ENCODE assay signal across 9 mouse cellular contexts in the genomic region with DNA sequence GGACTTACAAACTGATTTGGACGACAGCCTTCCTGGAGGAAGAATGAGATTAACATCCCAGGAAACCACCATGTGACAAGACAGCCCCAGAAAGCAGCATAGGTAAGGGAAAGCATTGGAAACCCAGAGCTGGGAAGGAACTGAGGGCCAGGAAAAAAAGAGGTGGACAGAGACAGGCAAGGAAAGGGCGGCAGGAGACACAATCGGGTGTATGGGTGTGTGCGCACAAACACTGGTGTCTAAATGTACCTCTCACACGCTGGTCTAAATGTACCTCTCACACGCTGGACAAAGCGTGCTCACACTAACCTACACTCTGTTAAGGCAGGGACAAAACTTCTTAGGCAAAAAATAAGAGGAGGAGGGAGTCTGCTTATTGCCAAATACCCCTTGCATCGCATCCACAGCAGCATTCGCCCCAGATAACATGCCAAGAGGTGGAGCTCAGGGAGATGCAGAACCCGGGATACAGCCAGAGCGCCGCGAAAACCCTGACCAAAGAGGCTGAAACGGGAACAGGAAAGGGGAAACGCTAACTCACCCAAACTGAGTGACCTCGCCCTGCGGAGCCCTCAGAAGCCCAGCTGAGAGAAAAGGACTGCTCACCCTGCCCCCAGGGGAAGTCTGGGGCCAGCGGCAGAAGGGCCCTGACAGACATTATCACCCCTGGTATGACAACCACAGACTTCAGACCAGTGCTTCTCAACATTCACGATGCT. TPM values are rescaled to one million over a fixed set of nuclear protein-coding genes. Genes with fewer than 3 reads are reported as not detected.
DNase-seq lines count a peak whose midpoint lies in the region; ATAC-seq and TF ChIP-seq lines count a peak whose summit lies in the region.
"Had no signal": no experiment of that assay in that cellular context is flagged by ENCODE, and none has a peak within 500 bp of the region (broad histone marks: within the 10 kb centered on the region; RNA-seq: fewer than 3 reads in every experiment).

No protein-coding gene starts in this region.

- H3K4me1 ChIP-seq in testis, adult 2 months (ENCODE audit: control insufficient read depth, insufficient read depth, low read length) = peaks cover 21% of the 10 kb centered on the region
- H3K4me1 ChIP-seq in intestine, embryonic 15.5 days (replicated peaks) = peaks cover 54% of the 10 kb centered on the region
- peaks cover 41% of the 10 kb centered on the region for H3K4me1 ChIP-seq in midbrain, embryonic 11.5 days (ENCODE audit: control insufficient read depth, insufficient read depth, low read length)

- H3K9me3 ChIP-seq in intestine, embryonic 15.5 days = no peaks in the 10 kb centered on the region
- no peaks in the 10 kb centered on the region for H3K9me3 ChIP-seq in midbrain, embryonic 11.5 days (ENCODE audit: control insufficient read depth, low read length)

- peak; percentile 29 for DNase-seq in cerebellum, adult 11 months
- no peak for DNase-seq in testis, postnatal 10 days (ENCODE audit: low spot score)
- no peak for DNase-seq in midbrain, embryonic 11.5 days (ENCODE audit: low spot score, missing footprints)
- DNase-seq in MN1 (ENCODE audit: low spot score) = no peak
- DNase-seq in left cerebral cortex, postnatal 25 days (ENCODE audit: low spot score in 2 of 2) = no peak

- TF ChIP-seq CTCF in testis, adult 2 months (IDR thresholded peaks at IDR 0.05; ENCODE audit: control insufficient read depth, insufficient read depth, insufficient replicate concordance, low read depth, low read length) = no peak

- H3K4me3 ChIP-seq in testis, adult 2 months (ENCODE audit: control insufficient read depth, low read depth, low read length) = peak overlapping the region; percentile 94
- H3K4me3 ChIP-seq in intestine, embryonic 15.5 days (replicated peaks) = peak overlapping the region; percentile 71
- H3K4me3 ChIP-seq in midbrain, embryonic 11.5 days (ENCODE audit: low read depth, low read length) = peak overlapping the region; percentile 69

- no peak for TF ChIP-seq POLR2A in testis, adult 2 months (IDR thresholded peaks at IDR 0.05; ENCODE audit: control insufficient read depth, low read depth, low read length)

- H3K4me2 ChIP-seq in intestine, embryonic 15.5 days (replicated peaks) = peak overlapping the region; percentile 83
- H3K4me2 ChIP-seq in midbrain, embryonic 11.5 days = peak overlapping the region; percentile 93

- H3K9ac ChIP-seq in intestine, embryonic 15.5 days = peak overlapping the region; percentile 77
- peak overlapping the region; percentile 39 for H3K9ac ChIP-seq in midbrain, embryonic 11.5 days (ENCODE audit: low read length)

- intact Hi-C loops in left cerebral cortex, postnatal 25 days (cut with DNase I) = loop anchor here (5.0 kb wide), 1 partner anchor 86 kb away; no protein-coding TSS in a partner anchor

- WGBS in intestine, embryonic 15.5 days = 80% methylated on average over 19 of the region's 19 CpGs
- WGBS in midbrain, embryonic 11.5 days = 83% methylated on average over 19 of the region's 19 CpGs

- H3K36me3 ChIP-seq in testis, adult 2 months (ENCODE audit: control insufficient read depth, insufficient read depth, low read length) = peaks cover 4% of the 10 kb centered on the region
- peaks cover 30% of the 10 kb centered on the region for H3K36me3 ChIP-seq in intestine, embryonic 15.5 days
- H3K36me3 ChIP-seq in midbrain, embryonic 11.5 days (ENCODE audit: control insufficient read depth, insufficient read depth, low read length) = peaks cover 30% of the 10 kb centered on the region

- no peak for ATAC-seq in cerebellum, adult (ENCODE audit: insufficient number of reproducible peaks, low FRiP score, low TSS enrichment)
- no peak for ATAC-seq in intestine, embryonic 15.5 days
- ATAC-seq in midbrain, embryonic 11.5 days (ENCODE audit: low FRiP score) = no peak

- peak overlapping the region; percentile 51 for H3K27ac ChIP-seq in testis, adult 2 months (ENCODE audit: control insufficient read depth, insufficient read depth, low read depth, low read length)
- H3K27ac ChIP-seq in intestine, embryonic 15.5 days = peak overlapping the region; percentile 95; the same call in 1 of the 2 replicates
- H3K27ac ChIP-seq in midbrain, embryonic 11.5 days (ENCODE audit: low read depth, low read length) = no peak overlapping the region

- H3K27me3 ChIP-seq in testis, adult 2 months (ENCODE audit: control insufficient read depth, insufficient read depth, low read length) = no peaks in the 10 kb centered on the region
- H3K27me3 ChIP-seq in intestine, embryonic 15.5 days (replicated peaks) = no peaks in the 10 kb centered on the region
- no peaks in the 10 kb centered on the region for H3K27me3 ChIP-seq in midbrain, embryonic 11.5 days (ENCODE audit: control insufficient read depth, insufficient read depth, low read length)

RNA-seq across cellular contexts. Expression of gene Rpl18, which starts 0.6 kb away (rescaled TPM):
- polyA plus RNA-seq in testis, adult 2 months (2012; rRNA removed) = 517 and 652 TPM in 2 replicates
- 1,110 and 1,134 TPM in 2 replicates for polyA plus RNA-seq in intestine, embryonic 15.5 days (2015; fragmentation: Nextera tagmentation; extraction: Ambion mirVana)
- polyA plus RNA-seq in midbrain, embryonic 11.5 days (2014; fragmentation: Nextera tagmentation; extraction: Ambion mirVana) = 878 and 933 TPM in 2 replicates
- total RNA-seq in left cerebral cortex, postnatal 25 days (2021) = 100 to 1,000 TPM; 315 to 323 TPM

RNA-seq across cellular contexts. Expression of gene Sphk2, which starts 1.9 kb away (rescaled TPM):
- 33.4 and 34.6 TPM in 2 replicates for polyA plus RNA-seq in testis, adult 2 months (2012; rRNA removed)
- 38.1 and 41.6 TPM in 2 replicates for polyA plus RNA-seq in intestine, embryonic 15.5 days (2015; fragmentation: Nextera tagmentation; extraction: Ambion mirVana)
- polyA plus RNA-seq in midbrain, embryonic 11.5 days (2014; fragmentation: Nextera tagmentation; extraction: Ambion mirVana) = 11.8 and 14.9 TPM in 2 replicates
- 10 to 100 TPM; 29.7 to 29.8 TPM for total RNA-seq in left cerebral cortex, postnatal 25 days (2021)

RNA-seq across cellular contexts. Expression of gene Fam83e, which starts 5.1 kb away (rescaled TPM):
- polyA plus RNA-seq in testis, adult 2 months (2012; rRNA removed) = 145 and 176 TPM in 2 replicates
- polyA plus RNA-seq in intestine, embryonic 15.5 days (2015; fragmentation: Nextera tagmentation; extraction: Ambion mirVana) = 19.7 and 22.4 TPM in 2 replicates
- 0.57 and 1.4 TPM in 2 replicates for polyA plus RNA-seq in midbrain, embryonic 11.5 days (2014; fragmentation: Nextera tagmentation; extraction: Ambion mirVana)
- under 1 TPM; 0.11 to 0.23 TPM for total RNA-seq in left cerebral cortex, postnatal 25 days (2021)

RNA-seq across cellular contexts. Expression of gene Spaca4, which starts 9.7 kb away (rescaled TPM):
- polyA plus RNA-seq in testis, adult 2 months (2012; rRNA removed) = 589 and 614 TPM in 2 replicates
- 0.49 and 0.74 TPM in 2 replicates for polyA plus RNA-seq in intestine, embryonic 15.5 days (2015; fragmentation: Nextera tagmentation; extraction: Ambion mirVana)
- polyA plus RNA-seq in midbrain, embryonic 11.5 days (2014; fragmentation: Nextera tagmentation; extraction: Ambion mirVana) = not detected in 2 replicates
- not detected for total RNA-seq in left cerebral cortex, postnatal 25 days (2021)
- total RNA-seq: hematopoietic stem cell, adult 5-6 weeks had no signal

RNA-seq across cellular contexts. Expression of gene Dbp, which starts 11.0 kb away (rescaled TPM):
- polyA plus RNA-seq in testis, adult 2 months (2012; rRNA removed) = 11.2 and 12.9 TPM in 2 replicates
- 3.1 and 3.4 TPM in 2 replicates for polyA plus RNA-seq in intestine, embryonic 15.5 days (2015; fragmentation: Nextera tagmentation; extraction: Ambion mirVana)
- polyA plus RNA-seq in midbrain, embryonic 11.5 days (2014; fragmentation: Nextera tagmentation; extraction: Ambion mirVana) = 2.2 and 3.5 TPM in 2 replicates
- 100 to 1,000 TPM in 1 of 2 experiments, 10 to 100 TPM in 1; 66.2 to 147 TPM for total RNA-seq in left cerebral cortex, postnatal 25 days (2021)
